15 mouse cellular contexts compared by ENCODE assay signal in genomic region chr19:12498321-12498720, GRCm38 (mm10). TPM values are rescaled to one million over a fixed set of nuclear protein-coding genes. Genes with fewer than 3 reads are reported as not detected.
DNase-seq lines count a peak whose midpoint lies in the region; ATAC-seq and TF ChIP-seq lines count a peak whose summit lies in the region.
"Had no signal": no experiment of that assay in that cellular context is flagged by ENCODE, and none has a peak within 500 bp of the region (broad histone marks: within the 10 kb centered on the region; RNA-seq: fewer than 3 reads in every experiment).

No protein-coding gene starts in this region.

- H3K4me3 ChIP-seq in forebrain, embryonic 10.5 days, result peak overlapping the region; percentile 93
- no peak overlapping the region for H3K4me3 ChIP-seq in forebrain, embryonic 11.5 days (ENCODE audit: low read depth, low read length)
- H3K4me3 ChIP-seq in stomach, embryonic 14.5 days (ENCODE audit: low read depth, low read length), result no peak overlapping the region
- H3K4me3 ChIP-seq in stomach, postnatal 0 days (ENCODE audit: low read depth, low read length), result no peak overlapping the region
- H3K4me3 ChIP-seq in midbrain, embryonic 13.5 days (replicated peaks), result peak overlapping the region; percentile 92
- H3K4me3 ChIP-seq in stomach, embryonic 16.5 days (replicated peaks; ENCODE audit: low read length), result no peak overlapping the region
- H3K4me3 ChIP-seq: erythroblast, embryonic 14.5 days; heart, embryonic 12.5 days had no signal

- H3K27ac ChIP-seq in forebrain, embryonic 10.5 days, result peak overlapping the region; percentile 98; the same call in 1 of the 2 replicates
- H3K27ac ChIP-seq in forebrain, embryonic 11.5 days (ENCODE audit: low read depth, low read length), result no peak overlapping the region
- no peak overlapping the region for H3K27ac ChIP-seq in stomach, embryonic 14.5 days (ENCODE audit: low read length)
- H3K27ac ChIP-seq in stomach, postnatal 0 days (replicated peaks), result no peak overlapping the region
- peak overlapping the region; percentile 96 for H3K27ac ChIP-seq in midbrain, embryonic 13.5 days
- H3K27ac ChIP-seq in stomach, embryonic 16.5 days (ENCODE audit: low read length), result no peak overlapping the region

- no peak for TF ChIP-seq CTCF in stomach, postnatal 0 days (IDR thresholded peaks at IDR 0.05; ENCODE audit: low read depth)

- no peak overlapping the region for H3K9ac ChIP-seq in forebrain, embryonic 11.5 days (ENCODE audit: low read length)
- no peak overlapping the region for H3K9ac ChIP-seq in stomach, embryonic 14.5 days (replicated peaks; ENCODE audit: low read depth, low read length)
- H3K9ac ChIP-seq in stomach, postnatal 0 days (ENCODE audit: low read length), result no peak overlapping the region
- no peak overlapping the region; the same call in 1 of the 2 replicates for H3K9ac ChIP-seq in midbrain, embryonic 13.5 days (replicated peaks)
- H3K9ac ChIP-seq in stomach, embryonic 16.5 days (ENCODE audit: low read length), result no peak overlapping the region
- H3K9ac ChIP-seq: heart, embryonic 12.5 days had no signal

- no peak for DNase-seq in forebrain, embryonic 10.5 days (ENCODE audit: extremely low spot score, low spot score)
- DNase-seq in forebrain, embryonic 11.5 days (ENCODE audit: low spot score), result no peak
- DNase-seq in stomach, postnatal 0 days (ENCODE audit: low spot score), result no peak
- no peak for DNase-seq in right cerebral cortex, postnatal 25 days
- DNase-seq: adrenal gland, postnatal 36 days; gastrocnemius, postnatal 10 days; kidney, postnatal 36 days; lung, postnatal 36 days had no signal

- H3K36me3 ChIP-seq in forebrain, embryonic 10.5 days (replicated peaks), result peaks cover 40% of the 10 kb centered on the region
- H3K36me3 ChIP-seq in forebrain, embryonic 11.5 days (ENCODE audit: control insufficient read depth, insufficient read depth, low read length), result no peaks in the 10 kb centered on the region
- H3K36me3 ChIP-seq in stomach, embryonic 14.5 days (ENCODE audit: control insufficient read depth, insufficient read depth, low read length), result no peaks in the 10 kb centered on the region
- no peaks in the 10 kb centered on the region for H3K36me3 ChIP-seq in stomach, postnatal 0 days (ENCODE audit: control insufficient read depth, insufficient read depth, low read length)
- H3K36me3 ChIP-seq in midbrain, embryonic 13.5 days, result 0 out of 2 replicates have a peak, but pooled peaks cover 16% of the 10 kb centered on the region
- H3K36me3 ChIP-seq in stomach, embryonic 16.5 days (ENCODE audit: control insufficient read depth, insufficient read depth, low read length), result no peaks in the 10 kb centered on the region
- H3K36me3 ChIP-seq: heart, embryonic 12.5 days had no signal

- H3K27me3 ChIP-seq in forebrain, embryonic 10.5 days (ENCODE audit: poor library complexity, severe bottlenecking), result no peaks in the 10 kb centered on the region
- no peaks in the 10 kb centered on the region for H3K27me3 ChIP-seq in forebrain, embryonic 11.5 days (ENCODE audit: control insufficient read depth, insufficient read depth, low read length)
- H3K27me3 ChIP-seq in stomach, embryonic 14.5 days (ENCODE audit: control insufficient read depth, insufficient read depth, low read length), result no peaks in the 10 kb centered on the region
- no peaks in the 10 kb centered on the region for H3K27me3 ChIP-seq in stomach, postnatal 0 days (ENCODE audit: control insufficient read depth, insufficient read depth, low read length)
- H3K27me3 ChIP-seq in midbrain, embryonic 13.5 days, result no peaks in the 10 kb centered on the region
- no peaks in the 10 kb centered on the region for H3K27me3 ChIP-seq in stomach, embryonic 16.5 days (ENCODE audit: control insufficient read depth, insufficient read depth, low read length)

- no peak for ATAC-seq in forebrain, embryonic 11.5 days (replicated peaks; ENCODE audit: low FRiP score)
- no peak for ATAC-seq in stomach, embryonic 14.5 days (ENCODE audit: insufficient number of reproducible peaks, insufficient read depth, low FRiP score, low read depth)
- no peak for ATAC-seq in stomach, postnatal 0 days (ENCODE audit: low FRiP score, low TSS enrichment)
- no peak for ATAC-seq in midbrain, embryonic 13.5 days
- ATAC-seq in stomach, embryonic 16.5 days (ENCODE audit: insufficient read depth, low FRiP score), result no peak
- no peak for ATAC-seq in inflammation-experienced regulatory T-cells, adult 6 months

- TF ChIP-seq EP300 in stomach, postnatal 0 days (optimal IDR thresholded peaks at IDR 0.05), result no peak

- no peaks in the 10 kb centered on the region for H3K9me3 ChIP-seq in forebrain, embryonic 10.5 days
- no peaks in the 10 kb centered on the region for H3K9me3 ChIP-seq in forebrain, embryonic 11.5 days (ENCODE audit: control insufficient read depth, low read length)
- no peaks in the 10 kb centered on the region for H3K9me3 ChIP-seq in stomach, embryonic 14.5 days (ENCODE audit: control insufficient read depth, low read depth, low read length)
- no peaks in the 10 kb centered on the region for H3K9me3 ChIP-seq in stomach, postnatal 0 days (ENCODE audit: control insufficient read depth, low read length)
- H3K9me3 ChIP-seq in midbrain, embryonic 13.5 days, result no peaks in the 10 kb centered on the region
- H3K9me3 ChIP-seq in stomach, embryonic 16.5 days (replicated peaks; ENCODE audit: control insufficient read depth, low read length), result no peaks in the 10 kb centered on the region
- H3K9me3 ChIP-seq: heart, embryonic 12.5 days had no signal

- H3K4me1 ChIP-seq in forebrain, embryonic 10.5 days, result peaks cover 76% of the 10 kb centered on the region
- H3K4me1 ChIP-seq in forebrain, embryonic 11.5 days (replicated peaks; ENCODE audit: control insufficient read depth, insufficient read depth, low read length), result peaks cover 13% of the 10 kb centered on the region; the same call in 1 of the 2 replicates
- 0 out of 2 replicates have a peak, but pooled peaks cover 4% of the 10 kb centered on the region for H3K4me1 ChIP-seq in stomach, embryonic 14.5 days (ENCODE audit: control insufficient read depth, insufficient read depth, low read length)
- no peaks in the 10 kb centered on the region; the same call in 1 of the 2 replicates for H3K4me1 ChIP-seq in stomach, postnatal 0 days (replicated peaks; ENCODE audit: control insufficient read depth, insufficient read depth)
- H3K4me1 ChIP-seq in midbrain, embryonic 13.5 days (replicated peaks), result peaks cover 71% of the 10 kb centered on the region
- H3K4me1 ChIP-seq in stomach, embryonic 16.5 days (ENCODE audit: control insufficient read depth, insufficient read depth, low read length), result peaks cover 15% of the 10 kb centered on the region

- WGBS in forebrain, embryonic 10.5 days, result 90% methylated on average over 4 of the region's 4 CpGs
- WGBS in forebrain, embryonic 11.5 days, result 87% methylated on average over 4 of the region's 4 CpGs
- 78% methylated on average over 4 of the region's 4 CpGs for WGBS in stomach, embryonic 14.5 days
- WGBS in stomach, postnatal 0 days, result 68% methylated on average over 4 of the region's 4 CpGs
- 56% methylated on average over 4 of the region's 4 CpGs for WGBS in midbrain, embryonic 13.5 days
- WGBS in stomach, embryonic 16.5 days, result 66% methylated on average over 4 of the region's 4 CpGs

- H3K4me2 ChIP-seq in forebrain, embryonic 11.5 days (ENCODE audit: low read depth, low read length, severe bottlenecking), result no peak overlapping the region
- peak overlapping the region; percentile 81; the same call in 1 of the 2 replicates for H3K4me2 ChIP-seq in stomach, embryonic 14.5 days (replicated peaks; ENCODE audit: low read depth, low read length)
- H3K4me2 ChIP-seq in stomach, postnatal 0 days (replicated peaks; ENCODE audit: low read depth), result no peak overlapping the region
- peak overlapping the region; percentile 79 for H3K4me2 ChIP-seq in midbrain, embryonic 13.5 days (replicated peaks)
- 0 out of 2 replicates have a peak overlapping the region, but pooled peaks have one; percentile 81 for H3K4me2 ChIP-seq in stomach, embryonic 16.5 days (ENCODE audit: low read depth, low read length)
- H3K4me2 ChIP-seq: heart, embryonic 12.5 days; liver, embryonic 11.5 days had no signal

RNA-seq across cellular contexts. Expression of gene Dtx4, which starts 2.9 kb away (rescaled TPM):
- polyA plus RNA-seq in forebrain, embryonic 10.5 days (2016; fragmentation: Nextera tagmentation; extraction: Ambion mirVana), result 31.7 and 34.3 TPM in 2 replicates
- 39.8 and 40.2 TPM in 2 replicates for polyA plus RNA-seq in forebrain, embryonic 11.5 days (2014; fragmentation: Nextera tagmentation; extraction: Ambion mirVana)
- 18.9 and 20.2 TPM in 2 replicates for polyA plus RNA-seq in stomach, embryonic 14.5 days (2014; fragmentation: Nextera tagmentation; extraction: Ambion mirVana)
- 6.2 and 7.1 TPM in 2 replicates for polyA plus RNA-seq in stomach, postnatal 0 days (2015; fragmentation: Nextera tagmentation; extraction: Ambion mirVana)
- polyA plus RNA-seq in midbrain, embryonic 13.5 days (2015; fragmentation: Nextera tagmentation; extraction: Ambion mirVana), result 36.6 and 40.7 TPM in 2 replicates
- 14.7 and 15.7 TPM in 2 replicates for polyA plus RNA-seq in stomach, embryonic 16.5 days (2015; fragmentation: Nextera tagmentation; extraction: Ambion mirVana)
- 10 to 100 TPM in 2 of 3 experiments, under 1 TPM in 1; 0.96 to 13.7 (median 11.0) TPM for polyA plus RNA-seq in inflammation-experienced regulatory T-cells, adult 6 months (2017; shearing (Covaris generic))

RNA-seq across cellular contexts. Expression of gene Mpeg1, which starts 37.7 kb away (rescaled TPM):
- 0.11 and 0.17 TPM in 2 replicates for polyA plus RNA-seq in forebrain, embryonic 10.5 days (2016; fragmentation: Nextera tagmentation; extraction: Ambion mirVana)
- 0.28 and 0.41 TPM in 2 replicates for polyA plus RNA-seq in forebrain, embryonic 11.5 days (2014; fragmentation: Nextera tagmentation; extraction: Ambion mirVana)
- polyA plus RNA-seq in stomach, embryonic 14.5 days (2014; fragmentation: Nextera tagmentation; extraction: Ambion mirVana), result 1.3 and 1.4 TPM in 2 replicates
- 0.71 and 0.84 TPM in 2 replicates for polyA plus RNA-seq in stomach, postnatal 0 days (2015; fragmentation: Nextera tagmentation; extraction: Ambion mirVana)
- polyA plus RNA-seq in midbrain, embryonic 13.5 days (2015; fragmentation: Nextera tagmentation; extraction: Ambion mirVana), result 0.54 and 0.57 TPM in 2 replicates
- polyA plus RNA-seq in stomach, embryonic 16.5 days (2015; fragmentation: Nextera tagmentation; extraction: Ambion mirVana), result 1.3 and 1.8 TPM in 2 replicates
- polyA plus RNA-seq in inflammation-experienced regulatory T-cells, adult 6 months (2017; shearing (Covaris generic)), result under 1 TPM in 2 of 3 experiments, not detected in 1; 0.17 to 0.97 TPM

RNA-seq across cellular contexts. Expression of gene Fam111a, which starts 47.2 kb away (rescaled TPM):
- 21.0 and 22.0 TPM in 2 replicates for polyA plus RNA-seq in forebrain, embryonic 10.5 days (2016; fragmentation: Nextera tagmentation; extraction: Ambion mirVana)
- 25.0 and 28.7 TPM in 2 replicates for polyA plus RNA-seq in forebrain, embryonic 11.5 days (2014; fragmentation: Nextera tagmentation; extraction: Ambion mirVana)
- polyA plus RNA-seq in stomach, embryonic 14.5 days (2014; fragmentation: Nextera tagmentation; extraction: Ambion mirVana), result 22.7 and 23.5 TPM in 2 replicates
- 8.2 TPM in 2 replicates for polyA plus RNA-seq in stomach, postnatal 0 days (2015; fragmentation: Nextera tagmentation; extraction: Ambion mirVana)
- polyA plus RNA-seq in midbrain, embryonic 13.5 days (2015; fragmentation: Nextera tagmentation; extraction: Ambion mirVana), result 9.5 TPM in 2 replicates
- 21.1 and 23.5 TPM in 2 replicates for polyA plus RNA-seq in stomach, embryonic 16.5 days (2015; fragmentation: Nextera tagmentation; extraction: Ambion mirVana)
- 10 to 100 TPM; 38.8 to 73.2 (median 42.7) TPM for polyA plus RNA-seq in inflammation-experienced regulatory T-cells, adult 6 months (2017; shearing (Covaris generic))

Comparison
In these comparisons a context has a peak if more than half of its experiments do, and no peak if none do; other contexts are left out.
1. H3K27ac ChIP-seq: peak in forebrain, embryonic 10.5 days (single experiment) and midbrain, embryonic 13.5 days (single experiment); none in forebrain, embryonic 11.5 days (single experiment), stomach, embryonic 14.5 days (single experiment), stomach, postnatal 0 days (single experiment) and stomach, embryonic 16.5 days (single experiment).
2. H3K4me3 ChIP-seq: peak in forebrain, embryonic 10.5 days (single experiment) and midbrain, embryonic 13.5 days (single experiment); none in forebrain, embryonic 11.5 days (single experiment), stomach, embryonic 14.5 days (single experiment), stomach, postnatal 0 days (single experiment) and stomach, embryonic 16.5 days (single experiment).
3. H3K4me2 ChIP-seq: peak in stomach, embryonic 14.5 days (single experiment), midbrain, embryonic 13.5 days (single experiment) and stomach, embryonic 16.5 days (single experiment); none in forebrain, embryonic 11.5 days (single experiment) and stomach, postnatal 0 days (single experiment).